Mouse (Mus musculus) brain, adult 2 months (tissue): ENCODE data around the gene Fkbp11.
"Not testable (repeated sequence)": the region's sequence is repeated elsewhere in the genome, so short reads cannot be mapped to it uniquely, and the experiment has no call there.

ENCODE experiments used
- DNase-seq: peaks from one replicate; pipeline ENCODE4 v3.0.0; 2011; ENCODE audit warnings: low read depth, low spot score

Fkbp11 gene

DNA sequence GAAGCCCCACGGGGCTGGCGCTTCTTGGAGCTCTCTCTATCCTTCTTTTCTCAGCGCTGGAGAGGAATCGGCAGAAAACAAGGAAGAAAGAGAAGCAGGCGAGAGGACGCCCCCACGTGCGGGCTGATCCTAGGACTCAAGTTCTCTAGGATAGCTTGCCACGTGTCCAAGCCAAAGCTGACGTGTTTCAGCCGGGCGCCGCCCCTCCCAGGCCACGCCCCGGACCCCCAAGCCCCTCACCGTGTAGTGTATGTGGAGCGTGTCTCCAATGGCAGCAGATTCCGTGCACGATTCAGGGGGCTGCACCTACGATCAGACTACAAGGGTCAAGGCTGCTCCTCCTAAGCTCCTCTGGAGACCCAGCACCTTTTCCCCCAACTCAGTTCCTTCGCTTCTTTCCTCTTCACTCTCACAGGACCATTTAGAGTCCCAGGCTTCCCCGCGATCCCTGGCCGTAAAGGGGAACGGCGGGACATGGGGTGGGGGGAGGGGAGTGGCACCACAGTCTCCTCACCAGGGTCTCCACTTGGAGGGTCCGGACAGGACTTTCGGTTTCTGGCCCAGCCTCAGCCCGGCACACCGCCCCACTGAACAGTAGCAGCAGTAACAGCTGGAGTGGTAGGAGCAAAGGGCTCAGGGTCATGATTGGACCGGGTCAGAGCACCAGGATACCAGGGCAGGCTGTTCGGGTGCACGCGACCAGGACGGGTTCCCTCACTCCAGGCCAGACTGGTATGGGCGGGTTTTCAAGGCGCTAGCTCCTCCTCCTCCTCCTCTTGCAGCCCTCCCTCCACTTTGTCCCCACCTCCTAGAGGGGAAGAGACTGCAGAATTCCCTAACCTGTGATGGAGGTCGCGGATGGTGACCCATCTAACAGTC, at the start of gene Fkbp11:
Fkbp11 (minus strand) TSS at position 756 of the 879 bp plus-strand sequence.
- DNase-seq = peak; percentile 55

DNA sequence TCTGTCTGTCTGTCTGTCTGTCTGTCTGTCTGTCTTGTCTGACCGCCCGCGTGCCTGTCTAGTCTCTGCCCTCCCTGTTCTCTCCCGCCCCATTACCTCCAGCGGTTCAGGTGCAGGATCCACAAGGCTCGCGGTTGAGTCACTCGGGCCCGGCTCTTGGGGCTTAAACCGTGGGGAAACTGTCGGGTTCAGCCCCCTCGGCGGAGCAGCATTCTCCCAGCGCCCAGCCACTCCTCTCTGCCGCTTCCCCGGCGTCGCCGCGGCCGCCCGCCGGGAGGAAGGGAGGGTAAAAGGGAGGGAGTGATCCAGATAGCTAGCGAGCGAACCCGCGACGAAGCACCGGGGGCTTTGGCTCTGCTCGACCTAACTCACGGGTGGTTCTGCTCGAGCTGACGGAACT, 49.8 kb upstream of the Fkbp11 start, which contains the start of gene Wnt10b:
Wnt10b (minus strand) TSS at position 389 of the 400 bp plus-strand sequence.
- no peak for DNase-seq

DNA sequence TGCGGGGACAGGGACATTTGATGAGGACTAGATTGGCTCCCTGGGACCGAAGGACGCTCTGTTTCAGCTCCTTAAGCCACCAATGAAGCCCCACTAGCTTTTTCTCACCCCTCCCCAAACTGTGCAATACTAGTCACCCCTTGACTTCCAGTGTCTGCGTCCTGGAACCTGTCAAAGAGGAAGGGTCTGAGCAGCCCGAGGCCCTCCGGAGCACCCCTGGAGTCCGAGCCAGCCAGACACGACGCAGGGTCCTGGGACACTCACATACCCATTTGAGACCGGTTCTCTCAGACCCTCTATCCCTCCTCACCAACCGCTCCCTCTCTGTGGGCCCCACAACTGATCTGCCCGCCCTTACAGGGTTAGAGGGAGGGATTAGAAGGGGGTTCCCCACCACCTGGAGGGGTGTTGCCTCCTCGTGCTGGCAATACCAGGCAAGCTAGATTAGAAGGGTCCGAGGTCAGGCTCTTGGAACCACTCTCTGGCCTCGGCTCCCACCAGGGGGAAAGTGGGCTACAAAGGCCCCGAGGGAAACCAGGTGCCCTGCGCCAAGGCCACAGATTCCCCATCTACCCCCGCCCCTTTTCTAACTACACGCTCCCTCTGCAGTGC, 49.1 kb upstream of the Fkbp11 start:
- DNase-seq = no peak

DNA sequence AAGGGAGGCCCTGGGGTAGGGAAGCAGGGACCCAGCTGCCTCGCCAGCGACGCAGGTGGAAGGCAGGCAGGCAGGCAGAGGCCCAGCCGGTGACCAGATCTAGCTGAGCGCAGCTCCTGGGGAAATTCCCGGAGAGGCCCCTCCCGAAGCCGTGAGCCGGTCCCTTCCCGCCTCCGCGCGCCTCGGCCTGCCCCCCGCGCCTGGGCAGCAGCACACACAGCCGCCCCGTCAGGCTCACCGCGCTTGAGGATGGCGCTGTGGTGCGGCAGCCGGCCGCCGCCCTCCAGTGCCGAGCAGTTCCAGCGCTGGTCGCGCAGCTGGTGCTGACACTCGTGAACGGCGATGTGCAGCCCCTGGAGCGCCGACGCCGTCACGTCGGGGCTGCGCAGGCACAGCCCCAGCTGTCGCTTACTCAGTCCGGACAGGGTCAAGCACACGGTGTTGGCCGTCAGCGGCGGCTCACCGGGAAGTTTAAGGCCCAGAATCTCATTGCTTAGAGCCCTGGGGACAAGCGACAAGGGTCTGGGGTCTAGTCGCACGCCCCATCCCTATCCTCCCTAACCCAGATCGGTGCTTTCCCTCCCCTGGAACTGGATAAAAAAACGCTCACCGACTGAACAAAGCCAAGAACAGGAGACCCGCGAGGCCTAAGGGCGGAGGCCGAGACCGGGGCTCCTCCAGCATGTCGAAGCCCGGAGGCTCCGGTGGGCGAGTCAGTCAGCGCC, 48.4 kb upstream of the Fkbp11 start:
- DNase-seq = peak; percentile 45

DNA sequence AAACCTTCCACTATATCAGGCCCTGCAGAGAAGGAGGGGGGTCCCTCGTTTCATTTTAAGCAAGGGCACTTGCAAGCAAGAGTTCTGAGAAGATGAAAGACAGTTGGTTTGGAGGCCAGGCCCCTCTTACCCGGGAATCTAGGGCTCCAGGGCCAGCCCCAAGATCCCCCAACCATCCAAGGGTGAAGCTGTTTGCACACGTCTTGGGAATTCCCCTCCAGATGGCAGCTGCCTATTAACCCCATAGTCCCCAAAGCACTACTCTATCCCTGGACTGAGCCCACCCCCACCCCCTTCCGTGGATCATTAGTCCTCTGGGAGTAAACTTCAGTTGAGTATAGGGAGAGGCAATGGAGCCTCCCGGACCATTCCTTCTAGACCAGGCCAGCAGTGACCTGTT, 47.5 kb upstream of the Fkbp11 start:
- no peak for DNase-seq

DNA sequence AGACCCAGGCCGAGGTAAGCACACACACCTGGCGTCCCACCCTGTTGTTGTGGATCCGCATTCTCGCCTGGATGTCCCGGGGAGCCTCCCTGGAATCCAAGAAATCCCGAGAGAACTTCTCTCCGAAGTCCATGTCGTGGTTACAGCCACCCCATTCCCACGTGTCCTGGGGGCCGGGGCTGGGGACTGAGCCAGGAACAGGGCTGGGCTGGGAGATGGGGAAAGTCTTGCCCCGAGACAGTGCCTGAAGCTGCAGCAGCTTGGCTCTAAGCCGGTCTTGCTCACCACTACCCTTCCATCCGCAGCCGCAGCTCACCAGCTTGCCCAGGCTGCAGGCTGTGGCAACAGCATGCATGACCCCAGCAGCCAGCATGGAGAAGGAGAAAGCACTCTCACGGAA, 46.1 kb upstream of the Fkbp11 start:
- DNase-seq = no peak

DNA sequence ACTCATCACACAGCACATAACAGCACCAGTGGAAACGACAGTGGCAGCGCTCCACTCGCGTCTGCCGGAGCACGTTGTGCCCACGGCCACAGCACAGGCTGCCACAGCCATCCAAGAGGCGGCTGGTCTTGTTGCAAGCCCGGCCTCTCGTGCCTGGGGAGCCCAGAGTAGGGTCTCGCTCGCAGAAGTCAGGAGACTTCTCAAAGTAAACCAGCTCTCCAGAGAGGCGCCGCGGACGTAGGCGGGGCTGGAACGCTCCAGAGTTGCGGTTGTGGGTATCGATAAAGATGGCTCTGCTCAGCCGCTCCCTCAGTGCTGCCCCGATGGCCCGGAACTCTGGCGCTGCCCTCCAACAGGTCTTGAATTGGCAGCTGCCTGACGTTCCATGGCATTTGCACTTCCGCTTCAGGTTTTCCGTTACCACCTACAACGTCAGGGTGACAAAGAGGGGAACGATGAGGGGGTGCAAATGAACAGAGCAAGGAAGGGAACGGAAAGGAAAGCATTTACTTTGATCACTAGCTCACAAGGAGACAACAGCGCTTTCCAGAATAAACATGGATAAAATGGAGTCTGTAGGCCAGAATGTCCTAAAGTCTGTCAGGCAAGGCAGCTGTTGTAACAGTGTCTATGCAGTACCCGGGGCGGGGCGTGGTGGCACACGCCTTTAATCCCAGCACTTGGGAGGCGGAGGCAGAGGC, 44.7 kb upstream of the Fkbp11 start:
- peak; percentile 29 for DNase-seq

DNA sequence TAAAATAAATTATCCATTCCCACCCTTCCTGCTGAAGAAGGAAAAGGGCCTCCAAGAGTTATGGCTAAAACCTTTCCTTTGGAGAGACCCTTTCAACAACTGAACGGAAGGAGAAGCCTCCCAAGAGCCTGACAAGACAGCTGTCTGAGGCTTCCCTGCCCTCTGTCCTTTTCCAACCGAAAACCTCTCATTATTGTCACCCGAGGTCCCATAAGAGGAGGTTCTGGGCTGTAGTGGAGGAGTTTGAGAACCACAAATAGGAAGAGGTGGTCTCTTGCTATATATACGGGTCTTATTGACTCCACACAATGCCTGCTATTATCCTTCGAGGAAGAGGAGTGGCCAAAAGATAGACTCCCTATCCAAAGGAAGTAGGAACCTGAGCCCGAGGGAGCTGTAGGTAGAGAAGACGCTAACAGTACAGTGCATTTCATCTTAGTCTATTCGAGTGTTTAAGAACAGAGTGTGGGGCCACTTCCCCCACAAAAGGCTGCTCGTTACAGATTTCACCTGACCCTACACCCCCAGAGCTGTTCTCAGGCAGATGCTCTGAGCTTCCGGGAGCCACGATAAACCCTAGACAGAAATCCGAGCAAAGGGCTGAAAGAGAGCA, 43.9 kb upstream of the Fkbp11 start:
- no peak for DNase-seq

DNA sequence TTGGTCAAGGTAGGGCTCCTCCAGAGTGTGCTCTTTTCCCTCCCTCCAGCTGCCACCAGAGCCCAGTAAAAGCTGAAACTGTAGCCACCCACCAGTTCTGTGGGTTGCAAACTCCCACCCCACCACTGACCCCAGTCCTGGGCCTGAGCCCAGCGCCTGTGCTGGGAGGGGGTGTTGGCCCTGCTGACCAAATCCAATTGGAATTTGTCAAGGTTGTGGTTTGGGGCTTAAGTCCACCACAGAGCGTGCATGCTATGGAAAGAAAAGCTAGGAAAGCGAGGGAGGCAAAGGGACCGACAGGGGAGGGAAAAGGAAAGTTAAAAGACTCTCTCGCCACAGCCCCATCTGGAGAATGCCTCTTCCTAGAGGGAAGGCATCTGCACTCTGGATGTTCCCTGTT, 40.3 kb upstream of the Fkbp11 start:
- no peak for DNase-seq

DNA sequence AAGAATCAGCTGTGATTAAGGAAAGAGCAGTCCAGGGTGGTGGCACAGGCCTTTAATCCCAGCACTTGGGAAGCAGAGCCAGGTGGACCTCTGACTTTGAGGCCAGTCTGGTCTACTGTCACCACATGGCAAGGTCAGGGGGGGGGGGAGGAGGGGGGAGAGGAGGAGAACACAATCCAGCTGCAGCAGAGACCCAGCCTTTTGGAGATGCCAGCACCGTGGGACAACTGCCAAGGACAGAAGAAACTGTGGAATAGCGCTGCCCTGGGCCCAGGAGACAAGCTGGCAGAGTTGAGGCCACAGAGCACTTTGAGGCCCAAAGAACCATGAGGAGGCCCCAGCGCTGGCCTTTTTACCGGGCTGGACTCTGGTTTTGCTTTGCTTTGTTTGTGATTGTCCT, 37.9 kb upstream of the Fkbp11 start:
- DNase-seq = no peak

DNA sequence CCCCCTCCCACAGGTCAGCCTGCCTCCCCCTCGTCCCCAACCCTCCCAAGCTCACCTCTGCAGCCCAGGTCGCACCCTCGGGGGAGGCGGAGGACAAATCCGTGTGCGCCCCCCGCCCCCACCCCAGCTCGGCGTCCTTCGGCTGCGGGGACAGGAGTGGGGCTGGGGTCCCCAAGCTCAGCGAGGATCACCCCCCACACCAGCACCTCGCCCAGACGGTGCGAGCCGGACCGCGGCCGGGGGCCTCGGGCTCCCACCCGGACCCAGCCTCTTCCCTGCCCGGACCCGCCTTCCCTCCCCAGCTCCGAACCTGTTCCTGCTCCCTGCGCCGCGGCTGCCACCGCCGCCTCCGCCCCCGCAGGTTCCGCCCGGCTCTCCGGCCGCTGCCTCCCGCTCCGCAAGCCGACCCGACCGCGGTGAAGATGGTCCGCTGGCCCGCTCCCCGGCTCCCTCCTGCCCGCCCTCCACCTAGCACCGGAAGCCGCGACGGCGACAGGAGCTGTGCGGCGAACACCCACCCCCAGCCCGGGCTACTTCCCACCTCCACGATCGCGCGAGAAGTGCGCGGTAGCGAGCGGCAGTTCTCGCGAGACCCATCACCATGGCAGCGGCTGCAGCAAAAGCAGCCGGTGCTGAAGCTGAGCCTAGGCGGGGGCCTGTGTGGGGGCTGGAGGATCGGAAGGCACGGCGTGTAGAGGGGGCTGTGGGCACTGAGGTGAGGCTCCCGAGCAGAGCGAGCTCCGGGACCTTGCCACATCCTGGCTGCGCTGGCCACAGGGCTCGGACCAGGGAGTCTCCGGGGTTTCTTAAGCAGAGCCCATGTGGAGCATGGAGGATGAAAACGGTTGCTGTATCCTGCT, 34.9 kb upstream of the Fkbp11 start, which contains the start of gene Arf3:
Arf3 (minus strand) TSS at position 545 of the 860 bp plus-strand sequence.
- DNase-seq = peak; percentile 98

DNA sequence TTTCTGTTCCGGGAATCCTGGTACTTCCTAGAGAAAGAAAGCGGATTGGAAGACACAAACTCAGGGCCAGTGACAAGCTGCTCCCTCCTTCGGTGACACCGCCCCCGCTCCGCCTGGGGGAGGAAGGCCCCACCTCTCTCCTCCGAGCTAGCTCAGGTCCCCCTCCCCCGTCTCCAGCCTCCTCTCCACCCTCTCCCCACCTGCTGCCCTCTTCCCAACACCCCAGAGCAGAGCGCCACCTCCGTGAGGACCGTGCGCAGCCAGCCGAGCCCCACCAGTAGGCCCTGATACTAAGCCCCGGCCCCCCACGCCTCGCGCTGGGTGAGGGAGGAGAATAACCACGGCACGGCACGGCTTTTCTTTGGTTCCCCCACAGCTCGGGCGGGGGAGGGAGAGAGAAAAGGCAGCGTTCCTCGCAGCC, 34.2 kb upstream of the Fkbp11 start:
- DNase-seq = peak; percentile 91

DNA sequence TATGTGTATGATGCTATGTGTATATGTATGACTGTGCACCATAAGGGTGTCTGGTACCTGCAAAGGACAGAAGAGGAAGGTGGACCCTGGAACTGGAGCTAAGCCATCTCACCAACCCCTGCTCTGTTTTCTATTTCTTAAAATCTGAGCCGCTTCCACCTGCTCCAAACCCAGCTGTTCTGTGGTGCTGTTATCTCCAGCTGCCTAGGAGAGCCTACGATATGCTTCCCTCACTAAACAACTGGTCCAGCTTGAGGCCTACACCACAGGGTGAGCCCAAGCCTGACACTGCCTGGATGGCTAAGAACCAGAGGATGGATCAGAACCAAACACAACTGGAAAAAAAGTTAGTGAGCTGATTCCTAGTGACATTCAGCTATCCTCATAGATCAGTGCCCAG, 26.1 kb upstream of the Fkbp11 start:
- DNase-seq = no peak

DNA sequence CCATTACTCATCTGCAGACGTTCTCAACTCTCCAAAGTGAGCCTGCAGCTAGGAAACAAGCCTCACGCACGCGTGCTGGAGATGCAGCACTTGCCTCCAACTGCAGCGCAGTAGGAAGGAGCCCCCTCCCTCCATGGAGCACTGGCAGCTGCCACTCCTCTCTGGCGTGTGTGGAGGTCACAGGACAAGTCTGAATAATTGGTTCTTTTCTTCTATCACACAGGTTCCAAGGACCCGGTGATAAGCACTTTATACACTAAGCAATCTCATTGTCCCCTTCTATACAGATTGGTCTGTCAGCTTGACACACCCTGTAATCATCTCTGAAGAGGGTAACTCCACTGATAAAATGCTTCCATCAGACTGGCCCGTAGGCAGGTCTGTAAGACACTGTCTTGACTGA, 25.0 kb upstream of the Fkbp11 start:
- DNase-seq = peak; percentile 62

DNA sequence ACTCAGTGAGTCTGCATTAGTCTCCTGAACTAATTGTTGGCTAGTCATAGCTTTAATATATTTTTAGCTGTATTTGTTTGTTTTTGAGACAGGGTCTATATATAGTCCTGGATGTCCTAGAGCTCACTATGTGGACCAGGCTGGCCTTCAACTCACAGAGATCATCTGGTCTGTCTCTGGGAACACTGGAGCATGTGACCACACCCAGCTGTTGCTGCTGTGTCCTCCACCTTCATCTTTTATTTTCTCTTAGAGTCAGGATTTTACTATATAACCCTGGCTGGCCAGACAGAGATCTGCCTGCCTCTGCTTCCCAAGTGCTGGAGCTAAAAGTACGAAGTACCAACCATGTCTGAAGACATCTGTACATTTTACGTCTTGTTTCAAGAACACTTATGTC, 21.1 kb upstream of the Fkbp11 start:
- no peak for DNase-seq

DNA sequence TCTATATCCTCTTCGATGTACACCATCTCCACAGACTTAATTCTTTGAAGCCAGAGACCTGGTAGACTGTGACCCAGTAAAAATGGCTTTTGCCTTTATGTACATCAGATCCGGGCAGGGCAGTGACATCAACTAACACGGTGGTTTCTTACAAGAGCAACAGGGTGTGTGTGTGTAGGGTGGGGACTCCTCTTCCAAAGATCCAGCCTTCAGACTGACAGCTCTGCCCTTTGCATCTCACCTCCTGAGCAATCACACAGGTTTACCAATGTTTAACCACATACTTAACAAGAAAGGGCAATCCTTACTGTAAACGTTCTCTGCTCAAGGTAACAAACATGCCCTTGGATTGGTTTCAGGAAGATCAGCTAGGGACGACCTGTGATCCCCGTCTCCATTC, 19.3 kb upstream of the Fkbp11 start:
- DNase-seq = no peak

DNA sequence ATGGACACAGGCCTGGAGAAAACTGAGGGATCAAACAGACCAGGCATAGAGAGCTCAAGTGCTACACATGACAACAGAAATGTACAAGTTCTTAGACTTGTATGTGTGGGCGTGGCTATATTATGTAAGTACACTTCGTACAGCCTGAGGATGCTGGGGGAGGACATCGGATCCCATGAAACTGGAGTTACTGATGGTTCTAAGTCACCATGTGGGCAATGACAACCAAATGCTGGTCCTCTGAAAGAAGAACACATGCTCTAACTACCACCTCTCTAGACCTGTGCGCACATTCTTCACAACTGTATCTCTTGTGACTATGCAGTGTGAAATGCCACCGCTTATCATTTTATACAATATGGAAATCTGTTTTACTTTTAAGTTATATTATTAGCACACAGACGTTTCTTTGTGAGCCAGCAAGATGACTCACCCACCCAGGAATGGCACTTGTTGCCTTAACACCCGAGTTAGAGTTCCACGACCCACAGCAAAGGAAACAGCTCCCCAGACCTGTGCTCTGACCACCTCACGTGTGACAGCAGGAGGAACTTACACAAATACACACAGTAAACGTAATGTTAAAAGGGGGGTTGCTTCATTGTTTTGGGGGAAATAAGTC, 18.5 kb upstream of the Fkbp11 start:
- peak; percentile 69 for DNase-seq

DNA sequence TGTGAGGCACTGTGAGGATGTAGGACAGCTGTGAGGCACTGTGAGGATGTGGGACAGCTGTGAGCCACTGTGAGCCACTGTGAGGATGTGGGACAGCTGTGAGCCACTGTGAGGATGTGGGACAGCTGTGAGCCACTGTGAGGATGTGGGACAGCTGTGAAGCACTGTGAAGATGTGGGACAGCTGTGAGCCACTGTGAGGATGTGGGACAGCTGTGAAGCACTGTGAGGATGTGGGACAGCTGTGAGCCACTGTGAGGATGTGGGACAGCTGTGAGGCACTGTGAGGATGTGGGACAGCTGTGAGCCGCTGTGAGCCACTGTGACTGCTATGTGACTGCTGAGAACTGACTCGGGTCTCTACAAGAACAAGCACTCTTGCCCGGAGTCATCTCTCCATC, 15.9 kb upstream of the Fkbp11 start:
- not testable (repeated sequence) for DNase-seq

DNA sequence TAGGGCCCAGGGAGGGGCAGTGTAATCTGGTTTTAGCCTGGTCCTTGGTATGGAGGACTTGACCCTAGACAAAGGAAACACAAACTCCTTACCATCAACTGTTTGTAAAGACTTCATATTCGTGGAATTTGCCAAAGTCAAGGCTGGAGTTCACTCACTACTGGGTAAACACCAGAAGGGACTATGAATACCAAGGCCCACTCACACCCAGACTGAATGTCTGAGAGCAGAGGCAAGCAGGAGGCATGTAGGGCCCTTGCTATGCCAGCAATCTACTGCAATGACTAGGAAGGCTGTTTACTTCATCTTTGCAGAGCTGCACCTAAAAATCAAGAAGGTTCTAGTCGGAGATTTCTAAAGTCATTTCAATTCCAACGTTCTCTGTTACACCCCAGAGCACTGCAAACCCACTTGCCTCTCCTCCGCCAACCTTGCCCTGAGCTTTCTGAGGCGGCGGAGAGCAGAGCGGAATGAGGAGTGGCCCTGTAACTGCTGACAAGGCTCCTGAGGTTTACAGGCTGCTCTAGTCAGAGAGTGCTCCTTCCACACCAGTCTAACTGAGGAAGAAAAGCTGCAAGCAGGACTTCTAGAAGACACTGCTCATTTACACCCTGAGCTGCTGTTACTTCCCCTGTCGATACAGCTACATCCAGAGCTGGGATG, 14.9 kb upstream of the Fkbp11 start:
- no peak for DNase-seq
